Mouse (Mus musculus) left cerebral cortex, postnatal 4 days (tissue): ENCODE results near the gene Cbx7. TPM values are rescaled to one million over a fixed set of nuclear protein-coding genes. Genes with fewer than 3 reads are reported as not detected.
"Not testable (repeated sequence)": the region's sequence is repeated elsewhere in the genome, so short reads cannot be mapped to it uniquely, and the experiment has no call there.

Experiments
- DNase-seq: peaks from one replicate; pipeline ENCODE4 v3.0.0-alpha.2; 2022
- intact Hi-C: fragments of 180-260 bp; cut with DNase I; formaldehyde crosslinking; loops from one replicate; pipeline ENCODE4 v1.15.1; 2025
- total RNA-seq, 2 experiments: library from RNA; stranded (reverse); gene quantifications; 2 replicates each; pipeline ENCODE4 v1.2.3; 2021

The Cbx7 gene
- total RNA-seq, 2 experiments from 2014 or later, result 5.6 to 6.8 TPM

GRCm38 (mm10) chr15:79898988-79899387, 71.9 kb downstream of the Cbx7 start:
- intact Hi-C loops, result no loop called here
- DNase-seq, result no peak

- intact Hi-C loops, result no loop called here
- no peak for DNase-seq
Observed at GRCm38 (mm10) chr15:79896080-79896725, 74.7 kb downstream of the Cbx7 start.

- DNase-seq, intact Hi-C loops: not testable (repeated sequence)
Observed at GRCm38 (mm10) chr15:79895221-79896079, 75.5 kb downstream of the Cbx7 start.

DNA sequence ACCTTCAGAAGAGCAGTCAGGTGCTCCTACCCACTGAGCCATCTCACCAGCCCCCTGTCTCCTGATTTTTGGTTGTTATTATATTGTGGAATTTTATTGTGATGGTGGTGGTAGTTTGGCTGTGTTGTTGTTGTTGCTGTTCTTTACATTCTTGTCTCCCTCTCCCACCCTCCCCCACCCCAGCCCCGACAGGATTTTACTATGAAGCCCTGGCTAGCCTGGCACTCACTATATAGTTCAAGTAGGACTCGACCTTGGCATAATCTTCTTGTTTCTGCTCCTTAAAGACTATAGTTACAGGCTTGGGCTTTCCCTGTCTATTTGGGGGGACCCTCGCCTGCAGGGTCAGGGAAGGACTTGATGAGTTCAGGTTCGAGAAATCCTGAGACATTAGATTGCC, 76.6 kb downstream of the Cbx7 start:
- DNase-seq, result no peak
- intact Hi-C loops, result no loop called here

DNA sequence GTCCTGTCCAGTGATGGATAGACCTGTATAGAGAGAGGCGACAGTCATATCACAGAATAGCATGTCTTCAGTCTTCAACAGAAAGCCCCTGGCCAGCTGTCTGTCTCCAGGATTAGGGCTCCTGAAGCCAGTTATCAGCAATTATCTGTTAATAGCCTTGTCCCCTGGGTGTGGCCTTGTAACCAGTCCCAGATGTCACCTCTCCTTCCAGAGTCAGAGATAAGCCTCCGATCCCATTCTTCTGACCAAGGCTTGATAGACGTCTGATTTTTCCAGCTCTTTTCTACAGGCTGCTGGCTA, 77.1 kb downstream of the Cbx7 start:
- intact Hi-C loops, result no loop called here
- no peak for DNase-seq

DNA sequence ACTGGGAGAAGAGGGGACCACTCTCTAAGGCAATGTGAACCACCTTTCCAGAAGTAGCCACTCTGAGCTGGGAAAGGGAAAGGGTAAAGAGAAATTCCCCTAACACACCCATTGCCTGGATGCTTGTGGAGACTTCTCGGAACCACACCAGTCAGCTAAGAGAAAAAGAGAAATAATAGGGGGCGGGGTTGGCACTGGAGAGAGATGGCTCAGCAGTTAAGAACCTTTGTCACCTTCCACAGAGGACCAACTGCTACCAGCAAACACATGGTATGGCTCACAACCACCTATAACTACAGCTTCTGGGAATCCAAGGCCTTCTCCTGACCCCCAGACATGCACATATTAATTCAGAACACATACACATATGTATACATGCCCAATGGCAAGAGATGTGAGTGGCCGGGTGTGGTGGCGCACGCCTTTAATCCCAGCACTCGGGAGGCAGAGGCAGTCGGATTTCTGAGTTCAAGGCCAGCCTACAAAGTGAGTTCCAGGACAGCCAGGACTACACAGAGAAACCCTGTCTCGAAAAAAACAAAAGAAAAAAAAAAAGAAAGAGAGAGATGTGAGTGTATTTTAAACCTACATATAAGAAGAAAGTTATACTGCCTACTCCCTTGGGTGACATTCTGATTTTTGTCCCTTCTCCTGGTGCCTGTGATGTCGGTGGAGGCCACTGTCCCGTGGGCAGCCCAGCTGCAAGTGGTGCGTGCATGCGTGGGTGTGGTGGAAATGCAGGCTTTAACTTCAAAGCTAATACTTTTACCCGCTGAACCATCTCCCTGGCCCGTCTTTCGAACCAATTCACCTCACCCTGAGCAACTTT, 77.7 kb downstream of the Cbx7 start:
- intact Hi-C loops, result no loop called here
- DNase-seq, result no peak

GRCm38 (mm10) chr15:79892213-79892541, 78.7 kb downstream of the Cbx7 start:
- DNase-seq, result peak; percentile 46
- intact Hi-C loops, result no loop called here

DNA sequence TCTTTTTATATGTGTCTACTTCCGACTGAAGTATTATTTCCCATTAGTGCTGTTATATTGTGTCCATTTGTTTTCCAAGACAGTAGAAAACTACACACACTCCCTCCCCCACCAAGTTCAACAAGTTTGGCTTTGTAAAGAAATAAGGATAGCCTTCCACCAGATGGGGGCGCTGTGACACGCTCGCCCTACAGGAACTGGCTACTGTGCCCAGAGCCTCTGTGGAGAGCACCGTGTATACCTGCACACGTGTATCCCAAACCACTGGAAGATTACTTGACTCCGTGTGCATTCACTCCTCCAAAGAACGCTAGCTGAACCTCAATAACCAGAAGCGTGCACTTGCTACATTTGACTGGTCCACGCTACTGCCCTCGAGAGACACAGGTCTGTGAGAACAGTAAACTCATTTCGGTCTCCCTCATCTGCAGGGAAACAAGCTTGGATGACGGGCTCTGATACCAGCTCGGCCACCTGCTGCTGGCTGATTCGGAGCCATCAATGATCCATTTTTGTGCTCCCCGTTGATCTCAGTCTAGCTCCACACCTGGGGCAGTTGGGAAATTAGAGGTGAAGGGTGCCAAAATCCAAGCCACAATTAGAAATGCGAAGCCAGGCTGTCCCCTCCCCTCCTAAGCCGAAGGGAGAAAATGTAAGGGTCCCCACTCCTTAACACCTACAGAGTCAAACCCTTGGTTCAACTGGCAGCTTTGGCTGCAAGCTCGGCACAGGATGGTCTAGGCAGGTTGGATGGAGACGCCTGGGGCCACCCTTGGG, 79.3 kb downstream of the Cbx7 start, which contains the start of gene Apobec3:
Gene Apobec3 (plus strand): TSS at position 224 of the 777 bp plus-strand sequence.
- intact Hi-C loops, result no loop called here

DNA sequence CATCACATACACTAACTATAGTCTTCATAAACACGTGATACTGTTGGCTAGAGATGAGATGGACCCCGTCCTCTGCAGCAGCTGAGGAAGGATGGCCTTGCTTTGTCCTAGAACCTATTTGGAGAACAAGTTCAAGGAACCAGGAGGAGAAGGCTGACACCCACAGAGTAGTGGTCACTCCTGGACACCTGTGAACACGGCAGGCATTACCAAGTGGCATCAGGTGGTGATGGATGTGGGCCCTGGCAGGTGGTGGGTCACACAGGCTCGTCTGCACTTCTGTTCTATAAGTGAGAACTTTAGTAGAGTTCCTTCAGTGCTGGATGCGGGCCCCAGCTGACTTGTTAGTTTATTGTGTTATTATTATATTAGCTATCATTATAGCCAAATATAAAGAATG, 86.1 kb downstream of the Cbx7 start:
- intact Hi-C loops, result loop anchor here (5.0 kb wide), 1 partner anchor 53 kb away; the partner anchor contains the start of genes Cbx6 and Npcd

More for the DNA sequence above, 79.3 kb downstream of the Cbx7 start, which contains the start of gene Apobec3:
- peak; percentile 66 for DNase-seq

GRCm38 (mm10) chr15:79883352-79883822, 87.5 kb downstream of the Cbx7 start:
- intact Hi-C loops, result loop anchor here (5.0 kb wide), 1 partner anchor 51 kb away; the partner anchor contains the start of genes Cbx6 and Npcd
- peak; percentile 93 for DNase-seq

More for the DNA sequence above, 86.1 kb downstream of the Cbx7 start:
- no peak for DNase-seq

- intact Hi-C loops, result loop anchor here (5.0 kb wide), 1 partner anchor 50 kb away; the partner anchor contains the start of genes Cbx6 and Npcd
Observed at GRCm38 (mm10) chr15:79882623-79883267, 88.2 kb downstream of the Cbx7 start.

GRCm38 (mm10) chr15:79880477-79880876, 90.4 kb downstream of the Cbx7 start:
- intact Hi-C loops, result loop anchor here (5.0 kb wide), 1 partner anchor 48 kb away; the partner anchor contains the start of genes Cbx6 and Npcd

More at GRCm38 (mm10) chr15:79882623-79883267, 88.2 kb downstream of the Cbx7 start:
- DNase-seq, result peak; percentile 36

DNA sequence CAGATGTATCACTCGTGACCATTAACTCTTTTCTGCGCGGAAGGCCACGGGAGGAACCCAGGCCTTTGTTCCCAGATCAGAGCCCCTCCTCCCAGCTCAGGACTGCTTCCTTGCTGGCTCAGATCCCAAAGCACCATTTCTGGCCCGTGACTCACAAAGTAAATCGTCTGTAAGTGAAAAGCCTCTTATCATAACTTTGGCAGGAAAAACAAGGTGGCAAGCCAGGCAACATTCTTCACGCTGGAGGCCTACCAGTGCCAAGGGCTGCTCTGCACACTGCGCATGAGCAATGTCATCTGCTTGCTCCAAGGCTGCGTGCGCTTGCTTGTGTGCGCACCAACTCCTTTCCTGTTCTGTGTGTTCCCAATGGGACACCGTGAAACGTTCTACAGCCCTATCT, 91.6 kb downstream of the Cbx7 start:
- intact Hi-C loops, result no loop called here
- peak; percentile 84 for DNase-seq

More at GRCm38 (mm10) chr15:79880477-79880876, 90.4 kb downstream of the Cbx7 start:
- no peak for DNase-seq

GRCm38 (mm10) chr15:79878725-79879136, 92.2 kb downstream of the Cbx7 start:
- intact Hi-C loops, result no loop called here
- no peak for DNase-seq

GRCm38 (mm10) chr15:79875261-79875995, 95.5 kb downstream of the Cbx7 start:
- intact Hi-C loops, result no loop called here
- peak; percentile 5 for DNase-seq

GRCm38 (mm10) chr15:79873995-79874394, 96.9 kb downstream of the Cbx7 start:
- no peak for DNase-seq
- intact Hi-C loops, result no loop called here

DNA sequence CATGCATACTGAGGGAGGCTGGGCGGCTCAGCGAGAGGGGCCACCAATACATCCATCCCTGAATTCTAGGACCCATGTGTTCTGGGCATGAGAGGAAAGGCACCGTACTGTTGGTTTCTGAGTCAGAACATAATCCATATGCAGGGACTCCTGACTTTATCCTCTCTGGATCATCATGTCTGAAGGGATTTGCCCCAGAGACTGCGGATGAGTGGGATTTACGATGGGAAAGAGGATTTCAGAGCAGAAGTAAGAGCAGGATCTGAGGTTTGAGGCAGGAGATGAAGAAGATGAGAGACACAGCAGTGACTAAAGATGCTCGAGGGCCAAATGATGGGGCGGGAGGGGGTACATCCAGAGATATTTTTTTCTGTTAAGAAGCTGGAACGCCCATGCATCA, 97.4 kb downstream of the Cbx7 start:
- DNase-seq, result no peak
- intact Hi-C loops, result no loop called here

DNA sequence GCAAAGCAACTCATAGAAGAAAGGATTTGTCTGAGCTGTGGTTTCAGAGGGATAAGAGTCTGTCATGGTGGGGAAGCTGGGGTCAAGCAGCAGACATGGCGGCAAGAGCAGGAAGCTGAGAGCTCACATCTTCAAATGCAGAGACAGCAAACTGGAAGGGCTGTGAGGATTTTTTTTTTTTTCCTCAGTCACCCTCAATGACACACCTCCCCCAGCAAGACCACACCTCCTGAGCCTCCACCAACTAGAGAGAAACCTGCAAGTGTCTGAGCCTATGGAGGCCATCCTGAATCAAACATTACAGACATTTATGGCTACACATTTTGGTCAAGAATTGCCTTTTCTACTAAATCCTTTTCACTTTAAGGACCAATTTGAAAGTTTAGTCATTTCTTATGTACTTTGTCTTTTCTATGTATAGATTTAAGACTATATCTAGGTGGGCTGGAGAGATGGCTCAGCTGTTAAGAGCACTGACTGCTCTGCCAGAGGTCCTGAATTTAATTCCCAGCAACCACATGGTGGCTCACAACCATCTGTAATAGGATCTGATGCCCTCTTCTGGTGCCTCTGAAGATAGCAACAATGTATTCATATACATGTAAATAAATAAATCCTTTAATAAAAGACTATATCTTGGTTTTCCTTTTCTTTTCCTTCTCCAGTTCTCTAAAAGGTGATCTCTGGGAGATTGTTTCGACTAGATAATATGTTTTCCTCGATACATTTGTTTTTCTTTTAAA, 103.5 kb downstream of the Cbx7 start:
- intact Hi-C loops, result no loop called here
- DNase-seq, result no peak
